Mouse (Mus musculus) urinary bladder, postnatal 14 days (tissue): ENCODE measurements around the gene Cbx4.
"Not testable (repeated sequence)": the region's sequence is repeated elsewhere in the genome, so short reads cannot be mapped to it uniquely, and the experiment has no call there.

Experiments
- DNase-seq: peaks from one replicate; pipeline ENCODE4 v3.0.0; 2021; ENCODE audit warnings: low spot score

Gene Cbx4

DNA sequence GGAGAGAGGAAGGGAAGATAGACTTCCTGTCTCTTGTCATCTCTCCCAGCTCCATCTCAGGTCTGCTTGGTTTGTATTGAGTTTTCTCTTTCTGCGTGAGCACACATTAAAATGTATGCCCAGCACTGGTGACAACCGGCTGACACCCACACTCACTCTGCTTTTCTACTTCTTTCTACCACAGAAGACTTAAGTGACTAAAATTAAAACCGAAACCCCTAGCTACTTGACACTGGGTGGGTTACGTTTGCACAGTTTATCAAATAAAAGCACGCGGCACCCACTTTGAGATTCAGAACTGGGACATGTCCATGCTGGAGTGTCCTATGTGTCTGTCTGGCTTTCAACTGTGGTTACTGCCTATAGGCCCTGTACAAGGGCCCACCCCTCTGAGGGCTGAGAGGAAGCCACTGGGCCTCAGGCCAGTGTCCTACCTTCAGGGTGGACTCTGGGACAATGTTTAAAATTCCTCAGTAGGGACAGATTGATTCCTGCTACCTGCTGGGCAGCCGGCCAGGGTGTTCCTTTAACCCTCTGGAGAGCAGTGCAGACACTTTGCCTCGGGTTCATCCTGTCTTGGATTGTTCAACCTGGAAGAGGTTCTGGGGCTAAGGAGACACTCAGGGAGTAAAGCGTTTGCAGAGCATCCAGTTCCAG lies 23.5 kb upstream of the Cbx4 start:
- DNase-seq = no peak

DNA sequence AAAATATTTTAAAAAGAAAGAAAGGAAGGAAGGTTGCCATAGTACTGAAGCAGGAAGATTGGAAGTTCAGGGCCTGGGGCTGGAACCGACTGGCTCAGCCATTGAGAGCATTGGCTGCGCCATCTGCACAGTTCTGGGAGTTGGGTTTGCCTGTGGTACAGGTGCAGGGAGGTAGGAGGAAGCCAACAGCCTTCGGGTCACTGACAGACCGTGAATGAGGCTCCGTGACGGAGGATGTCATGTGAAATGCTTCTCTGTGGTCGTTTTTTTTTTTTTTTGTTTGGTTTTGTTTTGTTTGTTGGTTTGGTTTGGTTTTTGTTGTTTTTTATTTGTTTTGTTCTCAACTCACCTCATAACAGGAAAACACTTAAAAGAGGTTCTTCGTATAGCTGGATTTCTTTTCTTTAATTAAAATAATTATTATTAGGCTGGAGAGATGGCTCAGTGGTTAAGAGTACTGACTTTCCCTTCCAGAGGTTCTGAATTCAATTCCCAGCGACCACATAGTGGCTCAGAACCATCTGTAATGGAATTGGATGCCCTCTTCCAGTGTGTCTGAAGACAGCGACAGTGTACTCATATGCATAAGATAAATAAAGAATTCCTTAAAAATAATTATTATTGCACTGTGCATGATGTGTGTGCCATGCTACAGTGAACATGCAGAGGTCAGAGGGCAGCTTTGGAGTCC lies 22.7 kb upstream of the Cbx4 start:
- DNase-seq = no peak

DNA sequence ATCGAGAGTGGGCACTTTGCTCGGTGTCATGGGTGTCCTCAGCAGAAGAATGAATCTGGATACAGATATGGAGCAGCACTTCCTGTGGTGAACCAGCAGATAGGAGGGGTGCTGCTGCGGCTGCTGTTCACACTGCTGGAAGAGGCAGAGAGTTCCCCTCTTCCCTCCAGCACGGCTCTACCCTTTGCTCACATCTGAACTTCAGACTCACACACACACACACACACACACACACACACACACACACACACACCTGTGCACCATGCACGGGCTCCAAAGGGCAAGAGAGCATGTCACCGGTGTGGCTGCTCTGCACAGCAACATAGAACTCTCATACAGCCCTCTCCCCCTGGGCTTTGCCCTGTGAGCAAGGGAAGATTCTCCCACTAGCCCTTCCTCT lies 20.3 kb upstream of the Cbx4 start:
- DNase-seq = no peak

DNA sequence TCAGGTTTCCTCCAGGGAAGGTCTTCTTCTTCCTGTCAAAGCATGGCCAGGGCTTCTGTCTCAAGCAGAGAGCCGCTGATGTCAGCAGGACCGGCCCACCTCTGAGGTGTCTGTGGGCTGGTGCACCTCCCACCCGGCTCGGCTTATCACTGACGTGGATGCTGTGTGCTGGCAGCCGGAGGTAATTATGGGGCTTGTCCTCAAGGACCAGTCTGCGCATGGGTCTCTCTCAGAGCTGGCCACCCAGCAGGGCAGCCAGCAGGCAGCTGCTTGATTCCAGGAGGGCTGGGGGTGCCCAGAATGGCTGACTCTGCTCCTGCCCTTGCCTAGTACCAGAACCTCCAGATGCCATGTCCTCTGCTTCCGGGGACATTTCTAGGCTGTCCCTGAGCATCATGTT lies 19.7 kb upstream of the Cbx4 start:
- no peak for DNase-seq

DNA sequence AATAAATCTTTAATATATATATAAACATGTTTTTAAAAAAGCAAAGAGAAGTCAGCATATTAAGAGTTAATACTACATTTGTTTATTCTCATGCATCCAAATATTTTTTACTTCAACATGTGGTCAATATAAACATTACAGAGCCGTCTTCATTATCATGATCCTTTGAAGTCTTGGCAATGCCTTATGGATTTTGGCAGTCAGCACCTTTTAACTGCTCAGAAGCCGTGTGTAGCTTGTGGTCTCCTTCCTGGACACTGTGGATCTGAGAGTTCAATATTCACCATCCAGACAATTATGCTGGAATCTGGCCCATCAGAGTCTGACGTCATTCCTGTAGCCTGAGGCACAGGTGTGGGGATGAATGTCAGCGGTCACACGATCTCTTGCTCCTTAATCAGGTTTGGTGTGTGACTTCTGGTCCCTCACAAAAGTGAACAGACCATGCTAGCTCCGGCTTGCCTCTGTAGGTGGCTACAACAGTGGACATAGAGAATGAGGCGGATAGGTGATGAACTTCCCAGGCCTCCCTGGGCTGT lies 19.1 kb upstream of the Cbx4 start:
- DNase-seq = no peak

DNA sequence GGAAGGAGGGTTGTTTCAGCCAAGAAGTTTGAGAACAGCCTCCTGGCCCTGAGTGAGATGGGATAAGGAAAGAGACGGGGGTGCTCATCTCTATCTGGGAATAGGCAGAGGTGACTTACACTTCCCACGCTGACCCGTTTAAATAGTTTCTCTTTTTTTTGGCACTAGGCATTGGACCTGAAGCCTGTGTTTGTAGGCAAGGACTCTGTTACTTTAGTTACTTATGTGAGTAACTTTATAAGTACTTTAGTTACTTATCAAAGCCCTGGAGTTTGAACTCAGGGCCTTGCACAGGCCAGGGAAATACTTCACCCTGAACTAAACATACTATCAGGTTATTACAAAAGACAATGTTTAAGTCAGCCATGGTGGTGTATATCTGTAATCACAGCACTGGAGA lies 18.0 kb upstream of the Cbx4 start:
- DNase-seq = no peak

DNA sequence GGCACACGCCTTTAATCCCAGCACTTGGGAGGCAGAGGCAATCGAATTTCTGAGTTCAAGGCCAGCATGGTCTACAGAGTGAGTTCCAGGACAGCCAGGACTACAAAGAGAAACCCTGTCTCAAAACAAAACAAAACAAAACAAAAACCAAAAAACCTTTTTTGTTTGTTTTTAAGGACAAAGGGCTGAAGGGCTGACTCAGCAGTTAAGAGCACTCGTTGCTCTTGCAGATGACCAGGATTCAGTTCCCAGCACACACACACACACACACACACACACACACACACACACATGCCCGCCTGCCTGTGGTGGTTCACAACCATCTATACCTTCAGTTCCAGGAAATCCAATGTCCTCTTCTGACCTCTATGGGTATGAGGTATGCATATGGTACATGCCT lies 14.3 kb upstream of the Cbx4 start:
- not testable (repeated sequence) for DNase-seq

DNA sequence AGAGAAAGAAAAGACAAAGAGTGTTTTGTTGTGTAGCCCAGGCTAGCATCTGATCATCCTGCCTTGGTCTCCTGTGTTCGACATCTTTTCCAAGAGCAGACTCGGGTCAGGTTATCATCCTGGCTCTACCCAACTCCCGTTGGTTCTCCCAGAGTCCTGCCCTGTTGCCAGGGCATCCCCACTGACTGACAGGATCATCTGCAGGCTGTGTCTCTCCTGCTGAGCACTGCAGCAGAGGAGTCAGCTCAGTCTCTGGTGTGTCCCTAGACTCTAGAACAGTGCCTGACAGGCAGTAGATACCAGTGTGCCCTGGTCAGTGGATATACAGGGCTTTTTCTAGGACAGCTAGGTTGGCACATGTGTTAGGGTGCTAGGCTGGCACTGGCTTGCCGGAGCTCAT lies 12.2 kb upstream of the Cbx4 start:
- DNase-seq = no peak

DNA sequence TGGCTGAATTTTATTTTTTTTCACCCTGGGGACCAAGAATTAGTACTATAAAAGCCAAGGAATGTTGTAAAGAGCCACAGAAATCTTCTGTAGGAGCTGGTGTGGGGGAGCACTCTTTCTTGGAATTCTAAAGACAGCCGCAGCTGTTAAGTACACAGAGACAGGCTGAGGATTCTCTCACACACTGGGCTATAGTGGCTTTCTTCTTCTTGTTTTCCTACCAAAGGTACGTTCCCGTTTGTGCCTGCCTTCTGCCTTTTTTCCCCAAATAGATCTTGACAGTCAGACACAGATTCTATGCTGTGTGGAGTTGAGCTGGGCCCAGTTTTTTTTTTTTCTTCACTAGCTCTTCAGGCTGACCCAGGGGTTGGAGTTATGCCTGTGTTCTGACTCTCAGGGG lies 9.4 kb upstream of the Cbx4 start:
- no peak for DNase-seq

DNA sequence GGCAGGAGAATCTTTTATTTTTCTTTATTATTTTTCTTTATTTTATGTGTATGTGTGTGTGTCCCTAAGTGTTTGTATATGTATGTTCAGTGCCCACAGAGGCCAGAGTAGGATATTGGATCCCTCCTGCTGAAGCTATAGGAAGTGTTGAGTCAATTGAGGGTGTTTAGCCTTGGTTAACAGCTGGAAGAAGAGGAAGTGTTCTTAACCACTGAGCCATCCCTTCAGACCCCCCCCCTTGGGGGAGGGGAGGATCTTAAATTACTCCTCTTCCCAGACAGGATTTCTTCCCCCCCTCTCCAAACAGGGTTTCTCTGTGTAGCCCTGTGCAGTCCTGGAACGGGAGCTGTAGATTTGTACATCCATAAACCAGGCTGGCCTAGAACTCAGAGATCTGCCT lies 7.3 kb upstream of the Cbx4 start:
- no peak for DNase-seq

DNA sequence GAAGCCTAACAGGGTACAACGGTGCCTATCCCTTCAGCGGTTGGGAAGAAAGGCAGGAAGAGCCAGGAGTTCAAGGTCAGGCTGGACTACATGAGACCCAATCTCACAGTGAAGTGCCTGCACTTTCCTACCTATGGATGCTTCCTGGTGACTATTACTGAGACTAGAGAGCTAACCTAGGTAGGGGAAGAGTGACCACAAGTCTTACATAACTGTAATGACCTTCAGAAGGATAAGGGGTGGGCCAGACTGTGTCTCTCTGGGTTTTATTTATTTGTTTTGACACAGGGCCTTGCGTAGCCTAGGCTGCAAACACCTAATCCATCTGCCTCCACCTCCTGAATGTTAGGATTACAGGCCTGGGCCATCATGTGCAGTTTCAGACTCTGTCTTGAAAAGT lies 6.3 kb upstream of the Cbx4 start:
- DNase-seq = no peak

DNA sequence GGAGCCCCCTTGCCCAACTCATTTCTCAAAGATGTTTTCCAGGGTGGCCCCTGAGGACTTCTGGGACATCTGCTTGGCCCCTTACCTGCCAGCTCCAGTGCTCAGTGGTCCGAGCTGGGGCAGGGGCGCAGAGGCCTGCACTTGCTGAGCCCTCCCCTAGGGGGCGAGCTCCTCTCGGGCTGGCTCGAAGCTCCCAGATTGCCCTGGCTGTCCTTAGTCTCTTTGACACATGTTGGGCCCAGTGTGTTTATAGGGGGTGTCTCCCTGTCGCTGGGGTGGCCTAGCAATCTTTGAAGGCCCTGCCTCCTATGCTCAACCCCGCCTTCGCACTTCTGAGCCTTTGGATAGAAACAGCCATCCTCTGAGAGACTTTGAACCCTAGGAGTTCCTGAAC lies 5.6 kb upstream of the Cbx4 start:
- peak; percentile 49 for DNase-seq

DNA sequence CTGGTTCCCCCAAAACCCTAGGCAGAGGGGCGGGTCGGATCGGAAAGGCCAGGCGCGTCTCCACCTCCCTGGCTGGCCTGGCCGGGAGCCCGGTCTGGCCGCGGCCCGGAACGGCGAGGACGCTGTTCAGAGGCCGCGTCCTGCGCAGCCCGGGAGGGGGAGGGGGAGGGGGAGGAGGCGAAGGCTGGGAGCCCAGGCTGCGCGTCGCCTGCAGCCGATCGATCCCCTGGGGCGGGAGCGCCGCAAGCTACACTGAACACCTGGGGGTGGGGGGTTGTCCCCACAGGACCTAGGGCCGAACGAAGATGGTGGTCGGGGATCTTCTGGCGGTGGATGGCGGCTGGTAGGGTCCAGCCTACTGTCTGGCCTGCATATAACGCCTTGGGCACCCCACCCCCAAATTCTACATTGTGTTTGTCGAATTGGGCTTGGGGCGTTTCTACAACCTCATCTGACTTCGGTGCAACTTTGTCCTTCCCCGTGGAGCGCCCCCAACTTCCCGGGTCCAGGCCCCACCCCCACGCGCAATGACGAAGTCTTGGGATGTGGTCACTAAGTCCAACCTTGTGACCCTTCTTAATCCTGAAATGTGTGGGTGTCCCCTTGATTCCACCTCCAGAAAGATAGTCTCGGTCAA lies 5.1 kb upstream of the Cbx4 start:
- peak; percentile 76 for DNase-seq

DNA sequence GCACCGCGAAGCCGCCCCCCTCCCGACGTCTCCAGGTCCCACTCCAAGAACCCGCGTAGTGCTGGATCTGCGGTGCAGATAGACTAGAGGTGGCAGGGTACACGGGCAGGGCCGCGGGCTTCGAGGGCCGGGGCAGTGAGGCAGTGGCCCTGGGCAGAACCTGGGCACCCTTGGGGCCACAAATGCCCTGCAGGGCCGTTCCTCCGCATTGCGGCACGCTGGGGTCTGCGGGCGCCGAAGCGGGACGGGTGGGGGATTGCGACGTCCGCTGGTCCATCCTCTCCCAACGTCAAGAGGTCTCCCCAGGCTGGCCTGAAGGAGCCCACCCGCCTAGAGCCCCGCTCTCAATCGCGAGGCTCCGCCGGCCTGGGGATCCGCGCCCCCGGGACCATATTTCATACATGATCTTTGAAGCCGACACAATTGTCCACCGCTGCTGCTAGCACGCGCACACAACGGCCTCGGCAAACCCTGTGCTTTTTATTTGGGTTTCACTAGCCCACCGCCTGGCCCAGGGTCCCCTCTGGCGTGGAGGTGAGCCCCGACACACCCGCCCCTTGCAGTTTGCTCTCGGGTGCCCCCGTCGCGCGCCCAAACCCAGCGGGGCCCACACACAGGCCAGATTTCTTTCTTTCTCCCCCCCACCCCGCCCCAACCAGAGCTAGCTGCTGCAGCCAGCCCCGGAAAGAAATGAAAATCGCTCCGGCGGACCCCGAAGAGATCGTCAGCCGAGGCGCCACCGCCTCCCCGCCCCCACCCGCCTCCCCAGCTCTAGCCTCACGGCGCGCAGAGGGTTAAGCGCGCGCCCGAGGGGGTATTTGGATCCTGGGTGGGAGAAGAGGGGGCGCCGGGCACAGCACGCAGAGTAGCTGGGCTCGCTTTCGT lies 4.3 kb upstream of the Cbx4 start:
- DNase-seq = peak; percentile 16

DNA sequence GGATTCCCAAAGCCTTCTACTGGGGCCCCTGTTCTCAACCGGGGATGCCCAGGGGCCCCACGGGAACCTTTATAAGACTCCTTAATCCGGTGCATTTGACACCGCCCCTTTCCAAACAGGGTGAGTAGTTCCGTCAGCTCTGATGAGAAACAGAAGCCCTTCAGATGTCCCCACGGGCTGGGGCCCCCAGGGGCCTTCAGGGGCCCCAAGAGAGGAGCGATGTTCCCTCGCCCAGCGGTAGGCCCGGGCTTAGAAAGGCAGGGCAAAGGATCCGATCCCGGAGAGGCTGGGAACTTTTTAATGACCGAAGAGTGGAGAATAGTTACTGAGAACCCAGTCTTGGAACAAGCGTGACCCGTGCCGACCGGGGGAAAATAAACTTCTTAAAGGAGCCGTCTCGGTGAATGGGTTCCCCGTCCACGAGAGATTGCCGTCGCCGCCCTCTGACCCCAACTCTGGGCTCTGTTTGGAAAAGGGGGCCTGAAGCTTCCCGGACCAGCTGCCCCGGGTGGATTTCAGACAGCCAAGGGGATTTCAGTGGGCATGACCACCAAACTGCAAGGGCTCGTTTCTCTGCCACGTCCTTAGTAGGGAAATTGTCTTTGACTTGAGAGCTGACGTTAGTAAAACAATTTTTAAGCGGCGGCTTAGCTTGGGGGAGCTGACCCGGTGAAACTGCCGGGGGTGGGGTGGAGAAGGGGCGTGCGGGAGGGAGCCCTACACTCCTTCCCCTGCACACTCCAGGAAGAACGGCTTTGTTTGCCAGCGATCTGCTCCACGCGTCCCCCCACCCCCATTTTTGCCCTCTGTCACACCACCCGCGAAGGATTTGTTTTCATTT lies 3.4 kb upstream of the Cbx4 start:
- peak; percentile 30 for DNase-seq

DNA sequence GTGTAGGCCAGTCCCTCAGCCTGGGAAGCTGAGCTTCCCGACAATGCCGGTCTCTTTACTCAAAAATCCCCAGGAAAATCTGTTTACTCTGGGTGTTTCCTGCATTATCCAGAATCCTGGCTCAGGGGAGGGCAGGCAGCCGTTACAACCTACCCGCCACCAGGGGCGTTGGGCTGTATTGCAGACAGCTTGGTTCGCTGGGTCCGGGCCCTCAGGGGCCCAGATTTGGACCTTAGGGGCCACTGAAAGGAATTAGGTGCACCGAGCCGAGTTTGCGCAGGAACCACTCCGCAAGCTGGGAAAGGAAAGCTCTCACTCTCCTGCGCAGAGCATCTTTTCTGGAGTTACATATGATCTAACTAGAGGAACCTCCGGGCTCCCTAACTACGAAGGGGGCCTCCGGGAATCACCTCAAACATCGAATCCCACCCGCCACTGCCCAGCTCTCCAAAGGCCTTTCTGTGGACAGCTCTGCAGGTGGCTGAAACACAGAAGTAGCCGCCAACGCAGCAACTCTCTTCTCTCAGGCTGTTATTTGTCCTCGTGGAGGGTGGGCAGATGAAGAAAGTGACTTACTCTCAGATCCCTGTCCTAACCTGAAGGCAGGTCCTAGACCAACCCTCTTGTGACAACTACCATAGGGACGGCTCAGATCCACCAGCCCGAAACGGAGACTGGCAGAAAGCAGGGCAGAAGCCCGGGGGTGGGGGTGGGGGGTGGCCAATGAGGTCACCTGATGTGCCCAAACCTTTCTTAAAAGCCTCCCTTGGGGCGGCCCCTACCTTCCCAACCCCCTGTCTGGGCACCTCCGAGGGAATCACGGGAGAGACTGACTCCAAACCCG lies 2.6 kb upstream of the Cbx4 start:
- DNase-seq = peak; percentile 25

DNA sequence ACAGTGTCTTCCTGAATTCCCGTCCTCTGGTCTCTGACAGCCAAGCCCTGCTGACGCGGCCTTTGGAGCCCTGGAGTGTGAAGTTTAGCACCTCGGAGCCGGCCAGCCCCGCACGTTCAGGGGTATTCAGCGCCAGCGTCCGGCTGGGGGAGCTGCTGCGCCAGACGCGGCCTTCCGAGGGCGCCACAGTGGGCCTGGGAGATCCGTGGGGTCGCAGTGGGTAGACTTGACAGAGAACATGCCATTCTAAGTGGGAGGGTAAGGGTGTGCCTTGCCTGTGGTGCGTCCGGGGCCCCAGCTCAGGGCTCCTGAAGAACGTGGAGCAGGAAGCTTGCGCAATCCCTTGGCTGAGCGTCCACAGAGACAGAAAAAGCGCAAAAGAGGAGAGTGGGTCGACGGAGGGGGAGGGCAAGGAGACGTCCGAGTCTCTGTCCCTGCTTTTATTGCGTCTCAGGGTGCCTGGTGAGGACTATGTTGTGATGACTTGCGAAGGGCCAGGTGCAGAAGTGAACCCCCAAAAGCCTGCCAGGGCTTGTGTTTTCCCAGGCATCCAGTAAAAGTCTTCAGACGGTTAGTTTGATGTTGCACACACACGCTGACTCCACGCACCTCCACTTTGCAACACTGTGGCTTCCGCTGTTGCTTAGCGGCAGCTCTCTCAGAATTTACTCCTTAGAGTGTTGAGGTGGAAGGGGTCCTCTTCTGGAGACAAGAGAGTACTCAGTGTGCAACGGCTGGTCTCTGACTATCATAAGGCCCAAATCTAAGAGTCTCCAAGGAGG lies 1.5 kb upstream of the Cbx4 start:
- peak; percentile 79 for DNase-seq

DNA sequence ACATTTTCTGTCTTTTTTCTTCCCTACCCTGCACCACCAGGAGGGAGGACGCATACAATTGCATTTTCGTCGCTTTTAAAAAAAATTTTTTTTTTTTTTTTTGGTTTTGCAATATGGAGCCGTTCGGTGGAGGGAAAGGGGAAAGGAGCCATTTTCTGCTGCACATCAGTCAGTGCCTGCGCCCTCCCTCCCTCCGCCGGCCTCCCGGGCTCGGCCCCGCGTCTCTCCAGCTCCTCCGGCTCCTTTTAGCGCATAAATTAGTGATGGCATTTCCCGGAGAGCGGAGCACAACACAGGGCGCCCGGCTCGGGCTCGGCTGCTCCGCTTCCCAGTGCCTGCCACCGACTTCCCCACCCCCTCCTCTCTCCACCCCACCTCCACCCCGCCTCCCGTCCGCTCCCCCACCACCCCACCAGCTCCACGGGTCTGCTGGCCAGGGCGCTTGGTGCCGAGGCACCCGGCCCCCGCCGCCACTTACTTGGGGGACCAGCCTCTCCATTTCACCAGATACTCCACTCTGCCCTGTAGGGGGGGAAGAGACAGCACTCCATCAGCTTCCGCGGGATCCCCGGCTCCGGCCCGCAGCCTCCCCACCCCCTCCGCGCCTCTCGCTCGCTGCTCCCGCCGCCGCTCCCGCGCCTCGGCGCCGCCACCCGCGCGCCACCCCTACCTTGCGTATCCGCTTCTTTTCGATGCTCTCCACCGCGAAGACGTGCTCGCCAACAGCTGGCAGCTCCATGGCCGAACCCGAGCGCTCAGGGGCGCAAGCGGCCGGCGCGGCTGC lies 550 bp downstream of the Cbx4 start:
- peak; percentile 68 for DNase-seq
